Mouse (Mus musculus) gastrocnemius, adult 8-10 months (tissue): ENCODE data around the gene Nos1. TPM values are rescaled to one million over a fixed set of nuclear protein-coding genes. Genes with fewer than 3 reads are reported as not detected.
A peak's percentile ranks its signal among the peaks of the same experiment; 100 is the strongest.

Experiments
- DNase-seq, 2 experiments: peaks; one replicate each; pipeline ENCODE4 v3.0.0; 2022; ENCODE audit warnings: low spot score in 2 of 2
- total RNA-seq, 4 experiments: library from RNA; stranded (reverse); gene quantifications; 2 replicates each; pipeline ENCODE4 v1.2.4; 2022

The Nos1 gene
- total RNA-seq, 4 experiments from 2014 or later: 57.4 to 86.1 (median 70.1) TPM

DNA sequence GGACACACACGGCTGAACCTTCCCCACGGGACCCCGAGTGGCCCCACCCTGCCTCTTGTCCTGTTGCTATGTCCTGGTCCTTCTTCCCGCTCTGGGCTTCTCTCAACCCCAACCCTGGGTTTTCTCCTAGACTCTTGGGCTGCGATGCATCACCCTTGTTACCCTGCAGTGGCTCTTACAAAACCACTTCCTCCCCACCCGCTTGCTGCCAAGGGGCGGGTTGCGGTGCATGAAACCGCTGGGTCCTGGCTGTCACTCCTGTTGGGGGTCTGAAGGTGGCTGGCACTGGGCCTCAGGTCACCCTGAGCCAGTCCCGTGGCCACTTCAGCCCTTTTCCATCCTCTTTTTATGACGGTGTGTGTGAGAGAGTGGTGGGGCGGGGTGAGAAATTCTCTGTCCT, 173.1 kb downstream of the Nos1 start:
- DNase-seq: no peak

DNA sequence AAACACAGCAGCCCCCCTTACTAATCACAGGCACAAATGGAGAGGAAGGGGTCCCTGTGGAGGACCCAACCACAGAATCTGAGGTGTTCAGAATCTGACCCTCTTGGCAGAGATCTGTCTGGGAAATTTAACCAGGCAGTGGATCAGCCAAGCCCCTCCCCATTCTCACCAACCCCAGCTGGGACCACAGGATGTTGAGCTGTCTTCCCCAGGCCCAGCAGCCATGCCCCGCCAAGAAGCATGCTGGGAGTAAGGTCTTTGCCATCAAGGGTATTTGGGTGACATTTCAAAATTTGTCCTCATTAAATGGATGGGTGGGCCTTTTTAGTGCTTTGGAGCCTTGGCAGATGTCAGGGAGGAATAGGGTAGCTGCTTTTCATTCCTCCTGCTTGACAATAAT, 173.6 kb downstream of the Nos1 start:
- DNase-seq: no peak

DNA sequence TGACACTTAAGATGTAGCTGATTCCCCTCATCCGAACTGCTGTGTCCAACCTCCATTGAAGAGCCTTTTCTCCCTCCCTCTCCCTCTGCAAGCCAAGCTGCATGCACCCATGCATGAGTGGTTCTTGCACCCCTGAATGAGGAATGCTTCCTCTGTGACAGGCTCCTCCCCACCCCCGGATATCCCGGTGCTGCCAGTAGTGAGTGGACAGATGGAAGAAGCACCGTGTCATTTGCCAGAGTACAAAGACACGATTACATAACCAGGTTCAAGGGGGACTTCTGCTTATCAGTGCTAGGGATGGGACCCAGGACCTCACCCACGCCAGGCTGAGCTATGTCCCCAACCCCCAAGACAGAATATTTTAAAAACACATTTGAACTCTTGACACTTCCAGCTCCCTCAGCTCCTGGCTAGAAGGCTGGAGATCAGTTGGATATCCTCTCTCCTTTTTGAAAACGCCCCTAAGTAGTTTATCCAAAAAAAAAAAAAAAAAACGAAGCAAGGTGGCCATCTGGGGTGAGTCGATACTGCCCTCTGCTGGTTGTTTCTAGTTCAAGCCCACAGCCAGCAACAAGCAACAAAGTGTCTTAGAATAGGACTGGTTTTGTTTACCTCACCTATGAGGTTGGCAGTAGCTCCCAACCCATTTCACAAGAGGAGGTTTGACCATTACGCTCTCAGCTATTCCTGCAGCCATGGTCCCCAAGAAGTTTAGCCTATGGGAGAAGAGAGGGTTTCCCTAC, 175.0 kb downstream of the Nos1 start:
- no peak for DNase-seq

DNA sequence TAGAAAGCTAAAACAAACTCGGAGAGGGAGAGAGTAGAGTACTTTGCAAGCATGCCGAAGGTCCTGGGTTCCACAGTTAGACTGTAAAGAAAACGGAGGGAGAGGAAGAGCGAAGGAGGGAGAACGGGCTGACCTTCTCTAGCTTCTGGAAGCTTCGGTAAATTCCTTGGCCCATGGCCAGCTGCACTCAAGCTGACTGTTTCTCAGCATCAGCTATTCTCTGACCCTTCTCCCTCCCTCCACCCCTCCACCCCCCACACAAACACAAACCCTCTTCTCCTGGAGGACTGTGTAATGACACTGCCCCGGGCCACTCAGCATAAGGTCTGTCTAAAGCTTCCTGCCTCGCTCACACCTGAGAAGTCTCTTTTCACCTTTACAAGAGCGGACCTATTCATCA, 183.9 kb downstream of the Nos1 start:
- no peak for DNase-seq

DNA sequence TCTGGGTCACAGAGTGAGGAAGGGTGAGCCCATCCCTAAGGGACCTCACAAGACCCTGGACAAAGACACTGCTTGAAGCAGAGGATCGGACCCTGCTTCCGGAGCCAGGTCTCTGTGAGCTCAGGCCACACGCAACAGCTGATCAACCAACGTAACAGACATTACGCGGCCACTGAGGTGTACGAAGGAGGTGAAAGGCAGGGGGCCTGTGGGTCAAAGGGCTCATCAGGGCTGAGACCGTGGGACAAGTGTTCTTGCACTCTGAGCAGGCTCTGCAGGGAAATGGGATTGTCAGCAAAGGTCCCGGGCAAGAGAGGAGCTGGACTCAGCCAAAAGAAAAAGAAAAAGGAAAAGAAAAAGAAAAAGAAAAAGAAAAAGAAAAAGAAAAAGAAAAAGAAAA, 186.1 kb downstream of the Nos1 start:
- DNase-seq: no peak

DNA sequence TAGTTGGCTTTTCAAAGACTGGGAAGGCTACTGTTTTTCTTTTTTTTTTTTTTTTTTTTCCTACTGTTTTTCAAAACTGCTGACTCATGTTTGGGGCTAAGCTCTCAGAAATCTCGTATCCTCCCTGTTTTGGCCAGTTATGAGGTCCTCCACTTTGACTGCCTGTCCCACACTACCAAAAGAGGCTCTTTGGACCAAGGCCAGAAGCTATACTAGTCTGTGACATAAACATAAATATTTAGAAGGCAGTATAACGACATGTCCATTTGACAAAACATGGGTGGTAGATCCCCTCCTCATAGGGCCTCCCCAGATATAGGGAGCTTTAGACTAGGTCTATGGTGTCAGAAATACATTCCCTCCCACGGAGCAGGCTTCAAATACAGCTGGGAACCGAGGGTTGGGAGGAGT, 186.8 kb downstream of the Nos1 start:
- DNase-seq: no peak

DNA sequence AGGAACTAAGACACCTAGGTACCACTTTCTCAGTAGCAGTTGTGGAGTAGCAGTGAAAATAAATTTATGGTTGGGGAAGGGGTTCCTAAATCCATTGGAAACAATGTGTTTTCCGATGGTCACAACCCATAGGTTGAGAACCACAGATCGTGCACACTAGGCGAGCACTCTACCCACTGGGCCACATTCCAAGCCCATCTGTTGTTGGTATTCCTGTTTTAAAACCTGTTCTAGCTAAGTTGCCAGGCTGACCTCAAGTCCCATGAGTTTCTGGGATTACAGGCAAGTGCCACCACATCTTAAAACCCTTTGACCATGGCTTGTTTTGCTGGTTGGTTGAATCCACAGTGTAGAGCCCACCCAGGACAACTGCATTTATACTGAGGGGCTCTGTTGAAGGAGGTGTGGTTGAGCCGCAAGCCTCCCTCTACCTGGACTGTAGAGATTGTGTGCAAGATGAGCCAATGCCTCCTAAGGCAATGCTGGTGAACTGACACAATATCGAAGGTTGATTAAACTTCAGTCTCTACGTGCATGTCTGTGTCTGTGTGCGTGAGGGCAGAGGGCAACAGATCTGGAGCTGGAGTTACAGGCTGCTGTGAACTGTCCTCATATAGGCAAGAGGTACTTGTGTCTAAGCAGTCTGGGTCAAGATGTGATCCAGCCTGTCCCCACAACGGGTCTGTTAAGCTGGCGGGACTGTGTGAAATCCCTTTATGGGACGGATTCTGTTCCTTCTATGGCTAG, 189.0 kb downstream of the Nos1 start:
- no peak for DNase-seq

DNA sequence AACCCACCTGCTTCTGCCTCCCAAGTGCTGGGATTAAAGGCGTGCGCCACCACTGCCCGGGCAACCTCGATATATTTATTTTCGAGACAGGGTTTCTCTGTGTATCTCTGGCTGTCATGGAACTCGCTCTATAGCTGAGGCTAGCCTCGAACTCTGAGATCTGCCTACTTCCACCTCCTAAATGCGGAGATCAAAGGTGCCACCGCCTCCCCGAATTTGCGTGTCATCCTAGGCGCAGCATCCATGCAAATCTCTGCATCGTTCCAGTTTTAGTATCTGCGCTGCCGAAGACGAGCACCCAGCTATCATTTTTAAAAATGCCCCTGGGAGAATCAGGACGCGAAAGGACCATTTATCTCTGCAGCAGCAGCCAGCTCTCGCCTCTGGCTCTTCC, 195.4 kb downstream of the Nos1 start:
- no peak for DNase-seq

DNA sequence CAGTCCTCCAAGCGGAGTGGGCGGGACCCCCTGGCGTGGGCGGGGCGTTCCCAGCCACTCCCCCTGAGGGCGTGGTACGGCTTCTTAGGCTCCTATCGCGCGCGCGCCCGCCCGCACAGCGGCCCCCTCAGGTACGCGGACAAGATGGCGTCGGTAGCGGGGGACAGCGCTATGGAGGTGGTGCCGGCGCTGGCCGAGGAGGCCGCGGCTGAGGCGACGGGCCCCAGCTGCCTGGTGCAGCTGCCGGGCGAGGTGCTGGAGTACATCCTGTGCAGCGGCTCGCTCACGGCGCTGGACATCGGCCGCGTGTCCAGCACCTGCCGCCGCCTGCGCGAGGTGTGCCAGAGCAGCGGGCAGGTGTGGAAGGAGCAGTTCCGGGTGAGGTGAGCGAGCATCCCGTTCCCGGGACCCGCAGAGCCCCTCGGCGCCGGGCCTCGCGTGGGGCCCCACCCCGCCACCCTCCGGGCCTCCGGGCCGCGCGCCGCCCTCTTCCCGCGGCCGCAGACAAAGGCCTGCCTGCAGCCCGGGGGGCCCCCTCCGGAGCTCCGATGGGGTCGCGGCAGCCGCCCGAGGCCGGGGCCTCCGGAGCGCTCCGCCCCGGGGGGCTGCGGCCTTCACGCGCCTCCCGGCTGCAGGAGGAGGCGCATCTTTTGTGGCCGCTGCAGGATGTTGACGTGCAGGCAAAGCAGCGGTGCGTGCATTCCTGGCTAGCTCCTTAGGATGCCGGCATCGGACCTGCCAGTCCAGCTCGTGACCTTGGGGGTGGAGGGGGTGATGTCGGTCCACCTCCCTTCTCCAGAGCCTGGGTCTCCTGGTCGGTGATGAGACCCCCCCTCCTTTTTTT, 196.0 kb downstream of the Nos1 start, which contains the start of gene Fbxo21:
TSS of gene Fbxo21 (plus strand) at position 74 of the 844 bp plus-strand sequence.
- peak; percentile 96 to 99 for DNase-seq

DNA sequence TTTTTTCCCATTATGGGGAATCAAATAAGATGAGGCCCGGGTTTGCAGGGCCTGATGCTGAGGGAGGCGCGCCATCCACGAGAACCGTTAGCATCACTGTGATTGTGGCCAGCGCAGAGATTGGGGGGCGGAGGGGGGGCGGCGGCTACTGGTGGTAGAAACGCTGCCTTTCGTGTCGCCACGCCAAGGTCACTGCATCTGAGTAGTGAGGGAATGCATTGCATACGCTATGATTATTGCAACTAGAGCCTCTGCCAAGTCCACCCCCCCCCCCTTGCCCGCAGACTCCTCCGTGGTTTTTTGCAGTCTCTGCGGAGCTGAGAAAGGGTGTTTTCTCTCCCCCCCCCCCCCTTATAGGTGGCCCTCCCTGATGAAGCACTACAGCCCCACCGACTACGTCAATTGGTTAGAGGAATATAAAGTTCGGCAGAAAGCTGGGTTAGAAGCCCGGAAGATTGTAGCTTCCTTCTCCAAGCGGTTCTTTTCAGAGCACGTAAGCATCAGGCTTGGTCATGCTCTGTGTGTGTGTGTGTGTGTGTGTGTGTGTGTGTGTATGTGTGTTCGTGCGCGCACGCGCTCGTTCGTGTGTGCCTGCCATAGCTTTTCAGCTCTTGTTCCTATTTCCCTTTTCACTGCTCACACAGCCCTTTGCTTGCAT, 196.8 kb downstream of the Nos1 start:
- DNase-seq: no peak

DNA sequence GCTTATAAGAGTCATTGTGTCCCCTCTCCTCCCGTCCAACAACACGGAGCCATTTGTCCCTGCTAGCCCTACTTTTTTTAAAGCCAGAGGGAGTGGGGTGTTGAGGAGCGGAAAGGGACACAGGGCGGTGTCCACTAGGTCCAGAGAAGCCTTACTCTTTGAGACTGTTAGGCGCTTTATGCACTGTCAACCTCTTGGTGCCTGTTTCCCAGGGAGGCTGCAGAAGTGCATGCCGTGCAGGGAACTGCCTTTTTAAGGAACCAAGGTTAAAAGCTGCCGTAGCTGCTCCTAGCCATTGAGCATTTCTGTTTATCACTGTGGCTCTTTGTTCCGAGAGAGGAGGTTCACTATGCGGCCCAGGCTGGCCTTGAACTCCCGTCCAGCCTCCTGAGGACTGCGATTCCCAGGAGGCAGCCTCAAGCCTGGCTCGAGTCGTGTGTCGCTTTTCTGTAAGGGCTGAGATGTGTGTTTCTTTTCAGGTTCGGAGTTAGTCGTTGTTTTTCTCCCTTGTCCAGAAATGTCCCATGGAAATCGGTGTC, 197.4 kb downstream of the Nos1 start:
- no peak for DNase-seq

DNA sequence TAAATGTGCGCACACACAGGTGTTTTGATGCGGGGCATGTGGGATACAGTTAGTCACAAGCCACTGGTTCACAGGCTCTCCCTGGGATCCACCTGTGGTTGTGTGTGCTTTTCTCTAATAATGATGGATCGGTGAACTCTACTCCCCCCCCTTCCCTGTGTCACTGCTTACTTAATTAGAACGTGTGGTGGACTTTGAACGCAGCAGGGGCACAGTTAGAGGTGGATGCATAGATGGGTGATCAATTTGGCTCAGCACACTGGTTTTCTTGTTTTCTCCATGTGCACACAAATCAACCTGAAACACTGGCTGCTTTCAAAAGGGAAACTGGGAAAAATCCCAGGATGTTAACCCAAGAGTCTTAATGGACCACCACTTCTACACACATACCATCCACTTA, 198.2 kb downstream of the Nos1 start:
- DNase-seq: no peak

DNA sequence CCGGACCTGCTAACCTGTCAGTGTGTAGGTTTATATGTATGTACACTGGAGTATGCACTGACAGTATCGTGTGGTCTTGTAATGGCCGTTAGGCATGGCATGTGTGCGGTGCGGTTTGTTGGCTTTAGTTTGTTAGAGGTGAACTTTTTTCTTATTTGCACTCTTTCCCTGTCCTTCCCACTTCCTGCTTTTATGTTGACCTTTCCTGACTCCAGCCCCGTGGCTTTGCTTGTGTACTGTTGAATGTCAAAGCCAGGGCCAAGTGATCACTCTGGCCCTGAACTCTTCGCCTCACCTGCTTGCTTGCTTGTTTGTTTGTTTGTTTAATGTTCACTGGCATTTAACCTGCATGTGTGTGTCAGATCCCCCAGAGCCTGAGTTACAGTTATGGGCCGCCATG, 200.1 kb downstream of the Nos1 start:
- no peak for DNase-seq

DNA sequence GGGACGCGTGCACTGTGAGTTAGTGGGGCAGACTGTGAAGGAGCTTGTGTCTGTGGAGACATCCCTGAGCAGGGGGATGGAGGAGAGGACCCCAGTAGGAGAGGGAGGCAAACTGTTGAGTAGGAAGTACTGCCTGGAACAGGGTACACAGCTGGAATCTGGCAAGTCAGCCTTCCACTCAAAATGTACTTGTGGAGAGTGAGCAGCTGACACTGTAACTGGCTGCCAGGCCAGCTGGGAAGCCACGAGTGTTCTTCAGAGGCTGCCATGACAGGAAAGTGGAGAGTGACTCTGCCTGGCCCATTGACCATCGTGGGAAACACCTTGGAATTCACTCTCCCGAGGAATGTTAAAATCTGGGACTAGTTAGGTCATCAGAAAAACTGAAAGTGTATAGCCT, 201.1 kb downstream of the Nos1 start:
- DNase-seq: no peak

DNA sequence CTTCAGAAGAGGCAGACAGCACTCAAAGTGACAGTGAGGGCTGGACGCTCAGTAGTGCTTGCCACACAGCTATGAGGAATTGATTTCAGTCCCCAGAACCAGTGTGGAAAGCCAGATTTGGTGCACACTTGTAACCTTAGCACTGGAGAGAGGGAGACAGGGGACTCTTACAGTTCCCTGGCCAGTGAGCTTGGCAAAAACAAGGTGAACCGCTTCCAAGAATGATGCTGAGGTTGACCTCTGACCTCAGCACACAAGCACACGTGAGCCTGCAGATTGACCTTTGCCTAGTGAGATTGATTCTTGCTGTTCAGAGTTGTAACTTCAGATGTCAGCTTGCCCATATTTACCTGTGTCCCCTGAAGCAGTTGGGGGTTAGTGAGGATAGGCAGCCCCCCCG, 205.5 kb downstream of the Nos1 start:
- DNase-seq: no peak

DNA sequence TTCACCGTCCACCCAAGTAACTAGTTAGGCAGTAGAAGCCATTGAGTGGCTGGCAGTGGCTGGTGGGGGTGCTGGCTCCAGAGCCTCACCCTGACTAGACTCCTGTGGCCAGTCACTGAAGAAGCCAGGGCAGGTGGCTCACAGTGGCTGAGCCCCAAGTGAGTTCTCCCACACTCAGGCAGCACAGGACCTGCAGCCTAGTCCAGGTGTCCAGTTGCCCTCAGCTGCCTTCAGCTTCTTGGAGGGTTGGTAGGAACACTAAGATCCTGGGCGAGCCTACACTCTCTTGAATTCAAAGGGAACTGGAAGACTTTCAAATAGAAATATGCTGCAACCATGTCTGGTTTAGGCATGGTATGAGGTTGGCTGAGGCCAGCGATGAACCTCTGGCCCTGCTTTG, 207.1 kb downstream of the Nos1 start:
- peak in 1 of 2 experiments; percentile 24 for DNase-seq

DNA sequence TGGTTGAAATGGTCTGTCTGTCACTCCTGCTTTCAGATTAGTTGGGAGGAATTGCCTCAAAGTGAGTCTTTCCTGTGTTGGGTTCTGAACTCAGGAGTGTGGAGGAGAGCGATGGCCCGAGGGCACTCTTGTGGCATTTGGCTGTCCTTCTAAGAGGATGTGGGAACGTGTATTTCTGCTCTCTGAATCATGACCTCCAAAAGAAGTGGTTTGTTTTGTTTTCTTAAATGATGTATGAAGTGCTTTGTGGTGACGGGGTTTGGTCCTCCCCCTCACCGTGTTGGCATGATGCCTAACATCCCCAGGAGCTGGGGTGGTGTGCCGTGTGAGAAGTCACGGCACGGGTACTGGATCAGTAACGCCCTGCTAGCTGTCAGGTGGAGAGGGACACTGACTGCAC, 207.5 kb downstream of the Nos1 start:
- no peak for DNase-seq

DNA sequence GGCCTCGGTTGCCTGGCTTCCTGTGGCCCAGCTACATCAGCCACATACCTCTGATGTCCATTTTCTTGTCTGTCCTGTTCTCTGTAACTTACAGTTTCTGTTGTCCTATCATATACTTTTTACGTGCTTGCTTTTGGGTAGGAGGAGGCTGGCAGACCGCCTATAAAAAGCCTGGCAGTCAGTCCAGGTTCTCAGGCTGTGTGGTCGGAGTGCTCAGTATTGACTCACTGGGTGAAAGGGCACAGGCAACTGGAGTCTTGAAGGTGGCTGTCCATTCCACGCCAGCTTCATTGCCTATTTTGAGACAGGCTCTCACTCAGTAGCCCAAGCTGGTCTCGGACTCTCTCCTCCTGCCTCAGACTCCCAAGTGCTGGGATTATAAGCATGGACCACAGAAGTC, 208.9 kb downstream of the Nos1 start:
- peak; percentile 31 to 49 for DNase-seq

DNA sequence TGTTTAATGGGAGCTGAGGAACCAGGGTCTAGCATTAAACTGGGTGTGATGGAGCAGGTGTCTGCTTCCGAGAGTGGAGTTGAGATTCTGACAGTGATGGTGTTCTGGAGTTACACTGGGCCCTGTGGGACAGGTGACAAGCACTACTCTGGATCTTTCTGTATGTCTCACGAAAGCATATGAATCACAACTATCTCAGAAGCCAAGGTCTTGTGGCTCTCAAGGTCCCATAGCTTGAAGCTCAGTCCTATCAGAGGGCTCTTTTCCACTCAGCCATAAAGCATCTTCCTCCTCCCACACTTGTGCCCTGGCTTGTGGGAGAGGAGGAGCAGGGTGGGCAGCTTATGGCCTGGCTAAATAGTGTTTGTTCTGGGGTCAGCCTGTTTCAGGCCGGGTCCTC, 210.1 kb downstream of the Nos1 start:
- DNase-seq: no peak

DNA sequence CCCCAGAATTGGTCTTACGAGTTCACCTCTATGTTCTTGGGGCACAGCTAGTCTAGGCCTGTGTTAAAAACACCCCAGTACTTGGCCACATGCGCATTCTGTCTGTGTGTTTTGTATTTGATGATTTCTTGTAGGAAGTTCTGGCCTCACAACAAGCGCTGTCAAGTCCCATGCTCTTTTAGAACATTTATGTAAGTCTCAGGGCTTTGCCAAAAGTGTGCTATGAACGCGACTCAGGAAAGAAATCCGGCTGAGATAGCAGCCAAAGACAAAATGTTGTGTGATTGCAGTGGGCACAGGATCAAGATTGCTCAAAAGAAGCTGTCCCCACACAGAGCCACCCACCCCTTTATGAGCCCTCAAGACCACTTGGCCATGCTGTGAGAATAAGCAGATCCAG, 212.7 kb downstream of the Nos1 start:
- DNase-seq: no peak

DNA sequence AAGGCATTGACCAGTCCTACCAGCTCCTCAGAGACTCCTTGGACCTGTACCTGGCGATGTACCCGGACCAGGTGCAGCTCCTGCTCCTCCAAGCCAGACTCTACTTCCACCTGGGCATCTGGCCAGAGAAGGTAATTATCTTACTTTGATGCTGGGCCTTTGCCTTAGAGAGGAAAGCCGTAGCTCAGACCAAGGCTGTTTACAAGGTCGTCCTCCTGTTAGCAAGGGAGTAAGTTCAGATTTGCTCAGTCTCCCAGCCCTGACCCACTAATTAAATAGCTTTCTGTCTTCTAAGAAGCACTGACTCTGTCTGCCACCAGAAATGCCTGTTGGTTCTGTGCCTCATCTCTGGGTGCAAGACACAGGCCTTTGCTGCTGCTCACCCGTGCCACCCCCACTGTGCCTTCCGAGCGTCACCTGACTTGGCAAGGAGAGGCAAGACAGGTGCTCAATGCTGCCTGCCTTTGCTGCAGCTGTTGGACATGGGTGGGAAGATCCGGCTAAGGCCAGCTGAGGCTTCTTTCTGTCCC, 214.6 kb downstream of the Nos1 start:
- no peak for DNase-seq
